In genomic region chr7:118517819-118518218, GRCm38 (mm10) we compare ENCODE assay signal across 9 mouse cellular contexts. TPM values are rescaled to one million over a fixed set of nuclear protein-coding genes. Genes with fewer than 3 reads are reported as not detected.
DNase-seq lines count a peak whose midpoint lies in the region; ATAC-seq and TF ChIP-seq lines count a peak whose summit lies in the region.
"Had no signal": no experiment of that assay in that cellular context is flagged by ENCODE, and none has a peak within 500 bp of the region (broad histone marks: within the 10 kb centered on the region; RNA-seq: fewer than 3 reads in every experiment).

No protein-coding gene starts in this region.

- no peak for TF ChIP-seq EP300 in heart, postnatal 0 days (IDR thresholded peaks at IDR 0.05; ENCODE audit: low read depth)

- no peaks in the 10 kb centered on the region for H3K9me3 ChIP-seq in heart, postnatal 0 days (replicated peaks; ENCODE audit: control insufficient read depth, low read length)
- H3K9me3 ChIP-seq: G1E had no signal

- H3K27me3 ChIP-seq in heart, postnatal 0 days (ENCODE audit: control insufficient read depth, insufficient read depth, low read length): 0 out of 2 replicates have a peak, but pooled peaks cover 3% of the 10 kb centered on the region

- TF ChIP-seq CTCF in heart, postnatal 0 days (IDR thresholded peaks at IDR 0.05; ENCODE audit: low read depth): peak; percentile 59

- 68% methylated on average over 2 of the region's 2 CpGs for WGBS in heart, postnatal 0 days

- DNase-seq in heart, postnatal 0 days (ENCODE audit: low spot score): peak; percentile 24
- DNase-seq in heart, postnatal 36 days: no peak
- DNase-seq in A20 (ENCODE audit: low read depth, low spot score) (peak; percentile 39), adipocyte (ENCODE audit: low spot score) (no peak)
- DNase-seq in urinary bladder, adult 2 months (ENCODE audit: low spot score): no peak

- no peaks in the 10 kb centered on the region for H3K4me1 ChIP-seq in heart, postnatal 0 days (ENCODE audit: control insufficient read depth, insufficient read depth)

- no peak overlapping the region for H3K4me3 ChIP-seq in heart, postnatal 0 days (ENCODE audit: low read depth, low read length)

- no peak overlapping the region for H3K9ac ChIP-seq in heart, postnatal 0 days (replicated peaks; ENCODE audit: low read depth, low read length)

- no peak for ATAC-seq in heart, postnatal 0 days (ENCODE audit: insufficient read depth, low read depth)
- ATAC-seq in hematopoietic stem cell, adult 5-6 weeks (replicated peaks in 1 of 2; ENCODE audit: insufficient read depth in 1 of 2, low FRiP score in 2 of 2, low TSS enrichment in 1 of 2, low read depth in 1 of 2, poor library complexity in 2 of 2, severe bottlenecking in 2 of 2): peak; percentile 29 to 40; a peak in 2 of 4 replicates
- peak; percentile 62 for ATAC-seq in megakaryocyte, adult 5-6 weeks (ENCODE audit: poor library complexity, severe bottlenecking)
- no peak for ATAC-seq in frontal cortex, adult (ENCODE audit: low TSS enrichment)

- H3K27ac ChIP-seq in heart, postnatal 0 days (ENCODE audit: low read depth): no peak overlapping the region

- intact Hi-C loops in heart, postnatal 36 days (cut with DNase I): loop anchor here (1.0 to 2.0 kb wide), 2 partner anchors 27 to 70 kb away; partner anchors contain the start of genes Itpripl2 and Syt17

- H3K4me2 ChIP-seq in heart, postnatal 0 days (ENCODE audit: low read depth, low read length): no peak overlapping the region

- peaks cover 8% of the 10 kb centered on the region; the same call in 1 of the 2 replicates for H3K36me3 ChIP-seq in heart, postnatal 0 days (replicated peaks; ENCODE audit: control insufficient read depth, insufficient read depth, low read length)

RNA-seq across cellular contexts. Expression of gene Coq7, which starts 15.3 kb away (rescaled TPM):
- total RNA-seq in heart, postnatal 0 days (2014; rRNA removed; ENCODE audit: low replicate concordance): 81.4 and 83.7 TPM in 2 replicates
- polyA plus RNA-seq in heart, postnatal 0 days (2015; fragmentation: Nextera tagmentation; extraction: Ambion mirVana): 249 and 267 TPM in 2 replicates
- total RNA-seq in heart, postnatal 36 days (2021): 100 to 1,000 TPM; 112 to 113 TPM
- 25.6 and 30.7 TPM in 2 replicates for total RNA-seq in hematopoietic stem cell, adult 5-6 weeks (2017)
- total RNA-seq in megakaryocyte, adult 5-6 weeks (2015): 18.3 and 19.5 TPM in 2 replicates
- 20.9 and 21.5 TPM in 2 replicates for total RNA-seq in megakaryocyte, adult 5-6 weeks (2017)
- polyA plus RNA-seq in urinary bladder, adult 2 months (2012; rRNA removed): 64.4 and 72.4 TPM in 2 replicates

RNA-seq across cellular contexts. Expression of gene Itpripl2, which starts 26.0 kb away (rescaled TPM):
- 25.4 and 31.6 TPM in 2 replicates for total RNA-seq in heart, postnatal 0 days (2014; rRNA removed; ENCODE audit: low replicate concordance)
- polyA plus RNA-seq in heart, postnatal 0 days (2015; fragmentation: Nextera tagmentation; extraction: Ambion mirVana): 3.8 and 3.9 TPM in 2 replicates
- total RNA-seq in heart, postnatal 36 days (2021): 10 to 100 TPM; 23.1 to 25.1 TPM
- 9.4 and 13.1 TPM in 2 replicates for total RNA-seq in hematopoietic stem cell, adult 5-6 weeks (2017)
- 16.5 and 17.1 TPM in 2 replicates for total RNA-seq in megakaryocyte, adult 5-6 weeks (2015)
- 32.1 and 36.1 TPM in 2 replicates for total RNA-seq in megakaryocyte, adult 5-6 weeks (2017)
- polyA plus RNA-seq in urinary bladder, adult 2 months (2012; rRNA removed): 16.6 and 19.9 TPM in 2 replicates
- polyA plus RNA-seq: G1E had no signal

Comparison
In these comparisons a context has a peak if more than half of its experiments do, and no peak if none do; other contexts are left out.
1. DNase-seq: peak in heart, postnatal 0 days (single experiment) and A20 (single experiment); none in heart, postnatal 36 days (0 of 2), urinary bladder, adult 2 months (single experiment) and adipocyte (single experiment).
2. ATAC-seq: peak in hematopoietic stem cell, adult 5-6 weeks (2 of 2) and megakaryocyte, adult 5-6 weeks (single experiment); none in heart, postnatal 0 days (single experiment) and frontal cortex, adult (single experiment).